Mouse (Mus musculus): ENCODE measurements around the gene Dgkd. TPM values are rescaled to one million over a fixed set of nuclear protein-coding genes. Genes with fewer than 3 reads are reported as not detected.

Dgkd gene
- total RNA-seq, 2 experiments from 2014 or later = 54.6 to 74.6 TPM

- DNase-seq (ENCODE audit: low spot score in 2 of 2) = no peak
These were observed 5.5 kb upstream of the Dgkd start for GRCm38 (mm10) chr1:87847475-87848168.

DNA sequence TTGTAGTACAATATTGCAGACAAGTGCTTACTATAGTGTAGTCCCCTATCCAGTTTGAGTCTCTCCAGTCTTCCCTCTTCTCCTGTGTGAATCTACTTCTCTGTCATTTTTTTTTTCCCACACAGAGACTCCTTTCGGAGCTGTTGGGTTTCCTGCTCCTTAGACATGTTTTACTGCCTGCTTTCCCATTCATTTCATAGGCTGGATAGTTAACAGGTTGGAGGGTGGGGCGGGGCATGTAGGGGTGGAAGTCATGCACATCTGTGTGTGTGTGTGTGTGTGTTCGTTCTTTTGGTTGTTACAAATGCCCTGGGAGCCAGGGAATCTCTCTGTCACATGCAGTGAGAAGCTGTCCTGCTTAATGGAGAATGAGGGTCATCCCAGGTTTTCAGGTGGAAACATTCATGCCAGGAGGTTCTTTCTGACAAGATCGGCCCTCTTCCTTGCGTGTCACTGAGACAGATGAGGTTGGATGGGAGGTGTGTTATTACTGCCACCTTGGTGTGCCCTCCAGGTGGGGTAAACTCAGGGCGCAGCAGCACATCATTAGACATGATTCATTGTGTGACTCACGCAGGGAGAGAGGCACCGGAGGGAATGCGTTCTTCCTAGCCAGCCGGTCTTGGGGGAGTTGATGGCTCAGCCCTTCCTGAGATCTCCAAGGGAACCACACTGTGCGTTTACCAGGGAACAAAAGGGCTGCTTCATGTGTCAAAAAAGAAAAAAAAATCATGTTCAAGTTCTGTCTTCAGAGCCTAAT is 4.7 kb upstream of the Dgkd start:
- DNase-seq (ENCODE audit: low spot score in 2 of 2) = peak in 1 of 2 experiments; percentile 18

DNA sequence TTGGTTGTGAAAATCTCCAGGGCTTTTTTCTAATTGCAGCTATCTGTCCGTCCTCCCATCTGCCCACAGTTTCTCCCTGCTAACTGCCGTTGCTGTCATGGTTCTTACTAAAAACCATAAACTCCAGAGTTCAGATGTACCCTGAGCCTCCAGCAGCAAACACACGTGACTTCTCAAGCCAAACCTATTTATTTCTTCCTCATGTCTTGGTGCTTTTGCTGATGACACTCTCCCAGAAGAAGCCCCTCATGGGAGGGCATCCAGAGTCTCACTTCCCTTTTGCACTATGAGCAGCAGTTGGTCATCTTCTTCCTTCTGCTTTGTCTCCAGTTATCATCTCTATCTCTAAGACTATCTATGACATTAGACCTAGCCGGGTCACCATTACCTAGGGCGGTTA is 3.8 kb upstream of the Dgkd start:
- no peak for DNase-seq (ENCODE audit: low spot score in 2 of 2)

GRCm38 (mm10) chr1:87851344-87851743 is 1.7 kb upstream of the Dgkd start:
- no peak for DNase-seq (ENCODE audit: low spot score in 2 of 2)

GRCm38 (mm10) chr1:87852081-87852790 is 851 bp upstream of the Dgkd start:
- no peak for DNase-seq (ENCODE audit: low spot score in 2 of 2)

DNA sequence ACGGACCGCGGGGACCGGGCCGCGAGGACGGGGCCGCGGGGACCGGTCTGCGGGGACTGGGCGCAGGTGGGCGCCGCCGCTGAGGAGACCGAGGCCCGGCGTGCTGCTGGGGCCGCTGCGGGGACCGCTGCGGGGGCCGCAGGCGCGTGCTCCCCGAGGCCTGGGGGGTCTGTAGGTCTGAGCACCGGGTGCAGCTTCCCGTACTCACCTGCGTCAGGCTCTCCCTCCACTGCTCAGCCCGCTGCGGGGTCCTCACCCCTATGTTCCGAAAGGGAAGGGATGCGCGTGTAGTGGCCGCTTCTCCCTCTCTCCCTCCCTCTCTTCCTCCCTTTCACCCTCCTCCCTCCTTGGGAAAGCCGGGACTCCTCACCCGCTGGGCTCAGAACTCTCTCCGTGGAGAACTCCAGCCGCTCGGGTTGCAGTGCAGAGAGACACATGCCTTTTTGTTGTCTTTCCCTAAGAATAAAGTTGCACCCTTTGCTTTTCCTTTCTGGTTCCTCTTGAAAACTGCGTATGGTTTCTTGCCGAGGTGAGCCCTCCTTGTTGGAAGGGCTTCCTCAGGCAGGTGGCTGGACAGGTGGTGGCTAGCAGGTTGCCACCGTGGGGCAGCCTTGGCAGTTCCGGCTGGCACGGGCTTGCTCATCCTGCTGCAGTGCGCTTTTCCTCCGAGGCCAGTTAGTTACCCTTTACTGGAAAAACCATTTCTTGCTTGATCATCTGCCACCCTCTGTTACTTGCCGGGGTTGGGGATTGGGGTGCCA is 694 bp downstream of the Dgkd start:
- DNase-seq (ENCODE audit: low spot score in 2 of 2) = peak in 1 of 2 experiments; percentile 41

GRCm38 (mm10) chr1:87854411-87854810 is 1.3 kb downstream of the Dgkd start:
- DNase-seq (ENCODE audit: low spot score in 2 of 2) = no peak

GRCm38 (mm10) chr1:87854851-87855251 is 1.8 kb downstream of the Dgkd start:
- no peak for DNase-seq (ENCODE audit: low spot score in 2 of 2)

- DNase-seq (ENCODE audit: low spot score in 2 of 2) = no peak
These were observed 2.4 kb downstream of the Dgkd start for GRCm38 (mm10) chr1:87855522-87855921.

- no peak for DNase-seq (ENCODE audit: low spot score in 2 of 2)
These were observed 3.7 kb downstream of the Dgkd start for GRCm38 (mm10) chr1:87856823-87857222.

GRCm38 (mm10) chr1:87858031-87858430 is 4.9 kb downstream of the Dgkd start:
- DNase-seq (ENCODE audit: low spot score in 2 of 2) = no peak

- DNase-seq (ENCODE audit: low spot score in 2 of 2) = no peak
These were observed 5.4 kb downstream of the Dgkd start for GRCm38 (mm10) chr1:87858529-87858928.

- no peak for DNase-seq (ENCODE audit: low spot score in 2 of 2)
These were observed 10.5 kb downstream of the Dgkd start for GRCm38 (mm10) chr1:87863602-87864001.

- DNase-seq (ENCODE audit: low spot score in 2 of 2) = no peak
These were observed 11.8 kb downstream of the Dgkd start for GRCm38 (mm10) chr1:87864889-87865288.

GRCm38 (mm10) chr1:87866672-87867071 is 13.6 kb downstream of the Dgkd start:
- DNase-seq (ENCODE audit: low spot score in 2 of 2) = no peak

DNA sequence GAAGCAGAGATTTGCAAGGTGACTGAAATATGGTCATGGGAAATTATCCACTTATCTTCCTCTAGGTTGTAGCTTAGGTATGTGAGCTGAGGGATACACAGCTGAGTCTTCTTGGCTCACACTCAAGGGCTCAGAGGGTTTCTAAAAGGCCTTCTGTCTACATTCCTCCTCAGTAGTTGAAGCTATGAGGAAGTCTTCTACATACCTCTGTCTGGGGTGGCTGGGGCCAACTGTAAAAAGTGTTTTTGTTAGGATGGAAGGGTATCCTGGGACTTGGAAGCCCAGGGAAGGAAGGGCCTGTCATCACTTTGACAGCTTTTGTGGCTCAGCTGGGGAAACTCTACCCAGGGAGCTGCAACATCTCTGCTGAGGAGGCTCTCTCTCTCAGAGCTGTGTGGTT is 18.5 kb downstream of the Dgkd start:
- DNase-seq (ENCODE audit: low spot score in 2 of 2) = no peak

- no peak for DNase-seq (ENCODE audit: low spot score in 2 of 2)
These were observed 20.0 kb downstream of the Dgkd start for GRCm38 (mm10) chr1:87873081-87873480.

- no peak for DNase-seq (ENCODE audit: low spot score in 2 of 2)
These were observed 23.0 kb downstream of the Dgkd start for GRCm38 (mm10) chr1:87876065-87876464.

- no peak for DNase-seq (ENCODE audit: low spot score in 2 of 2)
These were observed 24.6 kb downstream of the Dgkd start for GRCm38 (mm10) chr1:87877552-87878283.

GRCm38 (mm10) chr1:87879034-87879433 is 25.9 kb downstream of the Dgkd start:
- no peak for DNase-seq (ENCODE audit: low spot score in 2 of 2)

Measured in adrenal gland, adult 18-20 months (tissue).